Mouse (Mus musculus) R1 (cell line): ENCODE measurements around the gene Dusp6.

Experiments
- DNase-seq: peaks from one replicate; pipeline ENCODE4 v3.0.0-alpha.2; 2018; ENCODE audit warnings: low read depth, low spot score

Gene Dusp6

GRCm38 (mm10) chr10:99317057-99317456 is 54.0 kb downstream of the Dusp6 start:
- no peak for DNase-seq
